Mouse (Mus musculus): ENCODE data around the gene Actl7a.

Gene Actl7a

GRCm38 (mm10) chr4:56757693-56758092, 14.5 kb downstream of the Actl7a start:
- in situ Hi-C loops (cut with MboI, MseI): no loop called here

DNA sequence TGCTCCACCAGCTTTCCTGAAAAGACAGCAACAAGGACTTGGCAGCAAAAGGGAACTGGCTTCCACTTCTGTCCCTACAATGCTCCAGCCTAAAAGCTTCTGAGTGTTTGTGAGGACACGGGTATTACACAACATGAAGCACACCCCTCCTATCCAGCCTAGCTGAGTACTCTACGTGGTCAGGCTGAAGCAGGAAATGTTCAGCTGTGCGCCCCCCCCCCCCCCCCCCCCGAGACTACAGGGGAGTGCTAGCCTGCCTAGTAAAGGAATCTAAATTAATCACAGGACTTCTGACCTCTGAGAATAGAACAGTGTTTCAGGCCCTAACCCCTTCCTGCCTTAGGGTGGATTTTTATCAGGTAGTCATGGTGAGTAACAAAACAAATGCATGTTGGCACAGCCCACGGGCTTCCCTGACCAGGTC, 24.7 kb downstream of the Actl7a start:
- in situ Hi-C loops (cut with MboI, MseI): no loop called here

DNA sequence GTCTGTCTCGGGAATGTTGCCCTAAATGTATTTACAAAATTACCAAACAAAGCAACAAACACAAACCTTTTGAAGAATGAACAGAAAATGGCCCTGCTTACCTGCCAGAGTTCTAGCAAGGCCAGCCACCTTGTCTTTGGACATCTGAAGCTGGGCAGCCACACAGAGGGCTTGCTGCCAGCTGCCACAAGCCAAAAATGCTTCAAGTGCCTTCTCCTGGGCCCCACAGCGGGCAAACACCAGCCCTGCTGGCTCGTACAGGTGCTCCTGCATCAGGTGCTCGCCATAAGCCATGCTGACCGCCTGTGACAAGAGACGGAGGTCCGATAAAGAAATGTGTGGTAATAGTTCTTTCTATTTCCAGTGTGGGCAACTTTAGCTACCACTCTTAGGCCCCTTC, 25.7 kb downstream of the Actl7a start:
- in situ Hi-C loops (cut with MboI, MseI): no loop called here

- in situ Hi-C loops (cut with MboI, MseI): no loop called here
These were observed 27.9 kb downstream of the Actl7a start for GRCm38 (mm10) chr4:56771065-56771464.

GRCm38 (mm10) chr4:56791373-56791772, 48.2 kb downstream of the Actl7a start:
- in situ Hi-C loops (cut with MboI, MseI): no loop called here
